Mouse (Mus musculus) monocyte, adult 5-6 weeks (primary cell): Measurements from ENCODE around the gene Cand2. TPM values are rescaled to one million over a fixed set of nuclear protein-coding genes. Genes with fewer than 3 reads are reported as not detected.

Experiments used
- ATAC-seq: fragments of 153-309, 156-312 bp; replicated peaks from 2 replicates; pipeline ENCODE4 v1.8.0; 2017; ENCODE audit warnings: mild to moderate bottlenecking; ENCODE audit not compliant: low TSS enrichment, insufficient number of reproducible peaks, severe bottlenecking, poor library complexity, low FRiP score
- total RNA-seq: library from RNA; stranded (forward); fragments of 200-1000, 200-491, 200-594 nt; gene quantifications from 3 replicates; pipeline ENCODE4 v1.2.3, GENCODE M21; 2017

Gene Cand2
- total RNA-seq, 1 experiment from 2014 or later: 0.19 TPM

DNA sequence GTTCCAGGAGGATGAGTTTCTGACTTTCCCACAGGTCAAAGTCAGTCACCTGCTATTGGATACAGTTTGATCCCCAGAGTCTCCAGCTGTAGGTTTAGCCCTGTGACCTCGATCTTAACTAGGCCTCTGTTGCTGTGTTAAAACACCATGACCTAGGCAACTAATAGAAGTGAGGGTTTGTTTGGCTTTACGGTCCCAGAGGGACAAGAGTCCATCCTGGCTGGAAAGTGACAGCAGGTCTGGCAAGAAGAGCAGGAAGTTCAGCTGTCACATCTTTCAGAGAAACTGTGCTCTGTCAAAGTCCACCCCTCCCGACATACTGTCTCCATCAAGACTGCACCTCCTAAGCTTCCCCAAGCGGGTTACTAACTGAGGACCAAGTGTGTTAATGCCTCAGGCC lies 3.5 kb upstream of the Cand2 start:
- ATAC-seq: no peak

DNA sequence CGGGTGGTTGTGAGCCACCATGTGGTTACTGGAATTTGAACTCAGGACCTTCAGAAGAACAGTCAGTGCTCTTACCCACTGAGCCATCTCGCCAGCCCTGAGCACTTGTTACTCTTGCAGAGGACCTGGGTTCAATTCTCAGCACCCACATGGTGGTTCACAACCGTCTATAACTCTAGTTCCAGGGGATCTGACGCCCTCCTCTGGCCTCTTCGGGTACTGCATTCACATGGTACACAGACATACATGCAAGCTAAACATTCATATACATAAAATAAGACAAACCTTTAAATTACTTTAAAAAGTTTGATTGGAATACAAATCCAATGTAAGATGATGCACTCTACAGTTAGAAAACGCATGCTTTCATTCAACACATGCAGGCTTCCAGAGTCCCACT lies 2.1 kb upstream of the Cand2 start:
- no peak for ATAC-seq

DNA sequence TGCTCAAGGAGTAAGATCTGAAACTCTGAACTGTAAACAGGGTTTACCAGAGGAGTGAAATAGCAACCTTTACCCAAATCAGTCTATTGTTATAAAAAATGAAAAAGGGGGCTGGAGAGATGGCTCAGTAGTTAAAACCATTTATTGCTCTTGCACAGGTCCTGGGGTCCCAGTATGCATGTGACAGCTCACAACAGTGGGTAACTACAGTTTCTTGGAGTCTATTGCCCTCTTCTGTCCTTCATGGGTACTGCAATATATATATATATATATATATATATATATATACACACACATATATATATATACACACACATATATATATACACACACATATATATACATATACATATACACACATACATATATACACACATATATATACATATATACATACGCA lies 1.7 kb upstream of the Cand2 start:
- ATAC-seq: no peak

DNA sequence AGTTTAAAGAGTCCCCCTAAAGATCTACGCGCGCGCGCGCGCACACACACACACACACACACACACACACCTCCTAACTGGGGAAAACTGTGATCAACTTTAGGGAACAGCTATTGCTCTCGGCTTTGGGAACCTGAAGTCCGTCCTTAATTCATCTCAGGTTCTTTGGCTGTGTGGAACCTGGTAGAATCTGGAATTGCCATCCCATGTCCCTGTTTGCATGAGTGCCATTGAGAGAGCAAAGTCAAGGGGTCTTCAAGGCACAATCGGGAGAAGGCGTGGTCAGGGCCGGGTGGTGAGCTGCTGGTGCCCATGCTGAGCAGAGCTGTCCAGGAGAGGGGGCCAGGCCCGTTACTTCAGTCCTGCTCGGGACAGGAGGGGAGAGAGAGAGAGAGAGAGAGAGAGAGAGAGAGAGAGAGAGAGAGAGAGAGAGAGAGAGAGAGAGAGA lies 348 bp upstream of the Cand2 start:
- no peak for ATAC-seq

DNA sequence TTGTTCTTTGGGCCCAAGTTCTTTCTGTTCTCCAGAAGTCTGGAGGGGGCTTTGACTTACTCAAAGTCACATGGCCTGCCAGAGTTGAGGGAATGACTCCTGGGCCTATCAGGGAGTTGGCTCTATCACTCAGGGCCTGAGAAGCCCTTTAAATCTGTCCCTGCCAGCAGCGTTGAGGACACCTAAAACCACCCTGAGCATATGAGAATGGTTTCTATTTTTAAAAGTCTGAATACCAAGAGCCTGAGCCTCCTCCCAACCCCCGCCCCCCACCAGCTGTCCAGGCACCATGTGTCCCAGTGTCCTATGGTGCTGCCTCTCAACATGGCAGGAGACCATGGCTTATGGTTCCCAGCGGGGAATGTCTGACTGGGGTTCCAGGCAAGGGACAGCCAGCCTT lies 1.5 kb downstream of the Cand2 start:
- ATAC-seq: no peak

DNA sequence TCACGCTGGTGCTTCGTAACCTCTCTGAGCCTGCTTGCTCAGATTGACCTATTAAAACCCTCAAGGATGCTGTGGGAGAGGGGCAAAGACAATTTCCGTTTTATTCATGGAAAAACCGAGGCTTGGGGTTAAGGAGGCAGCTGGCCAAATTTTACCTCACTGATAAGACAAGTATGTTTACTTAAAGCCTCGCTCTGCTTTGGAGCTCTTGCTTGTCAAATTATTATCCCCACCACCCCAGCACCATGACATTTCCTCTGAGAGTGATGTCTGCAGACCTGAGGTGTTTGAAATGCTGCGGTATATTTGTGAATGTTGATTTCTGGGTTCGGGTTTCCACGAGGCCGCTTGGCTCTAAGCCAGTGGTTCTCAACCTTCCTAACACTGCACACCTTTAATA lies 2.0 kb downstream of the Cand2 start:
- ATAC-seq: no peak

DNA sequence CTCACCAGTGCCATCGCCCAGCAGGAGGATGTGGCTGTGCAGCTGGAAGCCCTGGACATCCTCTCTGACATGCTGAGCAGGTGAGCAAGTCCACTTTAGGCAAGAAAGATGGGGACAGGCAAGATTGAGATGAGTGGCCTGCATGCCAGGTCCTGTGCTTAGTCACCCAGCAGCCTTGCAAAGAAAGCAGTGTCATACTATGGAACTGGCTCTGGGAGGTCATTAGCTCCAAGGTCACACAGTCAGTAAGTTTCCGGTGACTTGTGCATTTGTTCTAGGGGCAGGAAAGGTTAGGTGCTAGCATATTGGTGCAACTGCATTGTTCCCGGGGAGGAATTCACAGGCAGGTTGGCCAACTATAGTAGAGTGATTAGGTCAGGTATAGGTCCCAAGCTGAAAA lies 8.4 kb downstream of the Cand2 start:
- no peak for ATAC-seq

DNA sequence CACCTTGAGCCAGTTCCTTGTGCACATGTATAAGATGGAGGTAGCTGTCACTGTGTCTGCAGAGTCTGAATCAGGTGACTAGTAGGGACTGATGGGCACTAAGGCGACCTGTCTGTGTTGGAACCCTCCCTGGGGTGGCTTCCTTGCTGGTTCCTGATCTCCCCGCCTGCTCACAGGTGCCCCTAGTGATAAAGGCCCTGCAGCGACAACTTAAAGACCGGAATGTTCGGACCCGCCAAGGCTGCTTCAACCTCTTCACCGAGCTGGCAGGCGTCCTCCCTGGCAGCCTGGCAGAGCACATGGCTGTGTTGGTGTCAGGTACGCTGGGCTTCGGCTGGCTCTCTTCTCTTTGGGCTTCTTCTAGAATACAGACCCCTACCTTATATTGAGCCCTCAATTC lies 16.7 kb downstream of the Cand2 start:
- no peak for ATAC-seq

DNA sequence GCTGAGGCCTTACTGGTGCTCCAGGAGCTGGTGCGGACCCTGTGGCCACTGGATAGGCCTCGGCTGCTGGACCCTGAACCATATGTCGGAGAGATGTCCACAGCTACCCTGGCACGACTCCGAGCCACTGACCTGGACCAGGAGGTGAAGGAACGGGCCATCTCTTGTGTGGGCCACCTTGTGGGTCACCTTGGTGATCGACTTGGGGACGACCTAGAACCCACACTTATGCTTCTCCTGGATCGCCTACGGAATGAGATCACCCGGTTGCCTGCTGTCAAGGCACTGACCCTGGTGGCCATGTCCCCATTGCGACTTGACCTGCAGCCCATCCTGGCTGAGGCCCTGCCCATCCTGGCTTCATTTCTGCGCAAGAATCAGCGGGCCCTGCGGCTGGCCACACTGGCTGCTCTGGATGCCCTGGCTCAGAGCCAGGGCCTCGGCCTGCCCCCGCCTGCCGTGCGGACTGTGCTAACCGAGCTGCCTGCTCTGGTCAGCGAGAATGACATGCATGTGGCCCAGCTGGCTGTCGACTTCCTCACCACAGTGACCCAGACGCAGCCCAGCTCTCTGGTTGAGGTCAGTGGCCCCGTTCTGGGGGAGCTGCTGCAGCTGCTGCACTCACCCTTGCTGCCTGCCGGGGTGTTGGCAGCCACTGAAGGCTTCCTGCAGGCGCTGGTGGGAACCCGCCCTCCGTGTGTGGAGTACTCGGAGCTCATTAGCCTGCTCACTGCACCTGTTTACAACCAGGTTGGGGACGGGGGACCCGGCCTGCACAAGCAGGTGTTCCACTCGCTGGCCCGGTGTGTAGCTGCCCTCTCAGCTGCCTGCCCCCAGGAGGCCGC lies 17.7 kb downstream of the Cand2 start:
- ATAC-seq: no peak; the same call in 1 of the 2 replicates

DNA sequence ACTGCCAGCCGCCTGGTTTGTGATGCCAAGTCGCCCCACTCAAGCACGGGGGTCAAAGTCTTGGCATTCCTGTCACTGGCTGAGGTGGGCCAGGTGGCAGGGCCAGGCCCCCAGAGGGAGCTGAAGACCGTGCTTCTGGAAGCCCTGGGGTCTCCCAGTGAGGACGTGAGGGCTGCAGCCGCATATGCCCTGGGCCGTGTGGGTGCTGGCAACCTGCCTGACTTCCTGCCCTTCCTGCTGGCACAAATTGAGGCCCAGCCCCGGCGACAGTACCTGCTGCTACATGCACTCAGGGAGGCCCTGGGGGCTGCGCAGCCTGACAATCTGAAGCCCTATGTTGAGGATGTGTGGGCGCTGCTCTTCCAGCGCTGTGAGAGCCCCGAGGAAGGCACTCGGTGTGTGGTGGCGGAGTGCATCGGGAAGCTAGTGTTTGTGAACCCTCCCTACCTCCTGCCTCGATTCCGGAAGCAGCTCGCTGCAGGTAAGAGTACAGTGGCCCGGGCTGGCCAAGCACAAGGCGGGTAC lies 18.4 kb downstream of the Cand2 start:
- no peak for ATAC-seq

DNA sequence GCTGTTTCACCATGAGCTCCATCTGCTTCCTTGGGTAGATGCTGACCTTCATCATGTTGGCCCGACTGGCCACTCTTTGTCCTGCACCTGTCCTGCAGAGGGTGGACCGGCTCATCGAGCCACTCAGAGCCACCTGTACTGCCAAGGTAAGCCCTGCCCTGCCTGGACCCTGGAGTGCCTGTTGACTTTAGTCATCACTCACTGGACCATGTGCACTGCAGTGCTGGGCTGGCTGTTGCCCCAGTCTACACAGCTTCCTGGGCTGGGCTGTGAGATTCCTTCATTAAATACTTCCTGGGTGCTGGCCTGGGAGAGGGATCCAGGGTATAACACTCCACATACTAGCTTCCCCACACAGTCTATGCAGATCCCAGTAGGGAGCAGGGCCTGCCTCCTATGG lies 27.5 kb downstream of the Cand2 start:
- no peak; the same call in 1 of the 2 replicates for ATAC-seq

DNA sequence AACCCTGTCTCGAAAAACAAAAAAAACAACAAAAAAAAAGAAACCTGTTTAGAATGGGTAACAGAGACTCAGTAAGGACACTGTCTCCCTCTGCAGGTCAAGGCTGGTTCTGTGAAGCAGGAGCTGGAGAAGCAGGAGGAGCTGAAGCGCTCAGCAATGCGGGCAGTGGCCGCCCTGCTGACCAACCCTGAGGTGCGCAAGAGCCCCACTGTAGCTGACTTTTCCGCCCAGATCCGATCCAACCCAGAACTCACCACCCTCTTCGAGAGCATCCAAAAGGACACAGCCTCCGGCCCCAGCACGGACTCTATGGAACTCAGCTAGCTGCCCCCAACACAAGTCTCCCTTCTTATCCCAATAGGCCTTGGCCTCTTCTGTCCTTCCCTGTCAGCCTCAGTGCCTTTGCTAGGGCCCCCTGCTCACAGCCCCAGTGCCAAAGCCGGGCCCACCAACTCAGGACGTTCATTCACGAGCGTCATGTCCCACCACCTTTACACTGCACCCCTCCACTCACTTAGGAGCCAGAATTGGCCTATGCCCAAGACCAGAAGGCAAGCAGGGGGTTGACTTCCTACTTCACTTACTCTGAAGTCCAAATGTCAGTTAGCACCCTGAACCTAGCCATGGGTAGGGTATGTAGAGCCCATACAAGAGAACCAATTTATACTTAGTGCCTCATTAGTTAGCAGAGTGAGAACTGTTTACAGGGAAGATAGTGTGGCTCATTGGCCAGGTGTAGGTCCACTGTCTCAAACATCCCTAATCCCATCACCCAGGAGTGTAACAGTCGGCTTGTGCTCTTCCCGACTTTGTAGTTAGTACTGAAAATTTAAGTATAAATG lies 29.4 kb downstream of the Cand2 start:
- no peak for ATAC-seq

DNA sequence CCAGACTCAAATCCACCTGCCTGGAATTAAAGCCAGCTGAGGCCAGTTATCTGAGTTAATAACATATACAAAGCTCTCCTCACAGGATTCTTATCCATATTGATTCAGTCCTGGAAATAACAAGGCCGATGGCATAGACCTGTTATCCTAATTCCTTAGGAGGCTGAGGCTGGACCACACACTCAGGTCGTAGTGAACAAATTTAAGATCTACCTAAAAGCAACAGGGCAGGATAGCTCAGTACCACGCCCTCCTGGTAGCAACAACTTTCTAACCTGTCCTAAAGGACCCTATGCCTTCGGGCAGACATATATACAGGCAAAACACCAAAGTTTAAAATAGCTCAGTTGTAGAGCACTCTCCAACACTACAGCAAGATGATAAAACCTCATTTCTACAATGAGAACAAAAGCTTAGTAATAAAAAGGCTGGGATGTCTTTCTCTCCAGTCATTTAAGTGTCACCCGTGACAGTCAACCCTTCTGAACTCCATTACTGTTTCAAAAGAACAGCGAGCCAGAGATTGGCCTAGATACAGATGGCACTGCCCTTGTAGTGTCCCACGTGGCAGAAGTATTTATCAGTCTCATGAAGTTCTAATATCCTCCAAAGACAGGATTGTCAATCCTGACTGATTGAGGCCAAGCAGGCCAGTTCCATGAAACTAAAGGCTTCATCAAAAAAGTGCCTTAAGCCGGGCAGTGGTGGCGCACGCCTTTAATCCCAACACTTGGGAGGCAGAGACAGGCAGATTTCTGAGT lies 30.3 kb downstream of the Cand2 start:
- ATAC-seq: no peak

DNA sequence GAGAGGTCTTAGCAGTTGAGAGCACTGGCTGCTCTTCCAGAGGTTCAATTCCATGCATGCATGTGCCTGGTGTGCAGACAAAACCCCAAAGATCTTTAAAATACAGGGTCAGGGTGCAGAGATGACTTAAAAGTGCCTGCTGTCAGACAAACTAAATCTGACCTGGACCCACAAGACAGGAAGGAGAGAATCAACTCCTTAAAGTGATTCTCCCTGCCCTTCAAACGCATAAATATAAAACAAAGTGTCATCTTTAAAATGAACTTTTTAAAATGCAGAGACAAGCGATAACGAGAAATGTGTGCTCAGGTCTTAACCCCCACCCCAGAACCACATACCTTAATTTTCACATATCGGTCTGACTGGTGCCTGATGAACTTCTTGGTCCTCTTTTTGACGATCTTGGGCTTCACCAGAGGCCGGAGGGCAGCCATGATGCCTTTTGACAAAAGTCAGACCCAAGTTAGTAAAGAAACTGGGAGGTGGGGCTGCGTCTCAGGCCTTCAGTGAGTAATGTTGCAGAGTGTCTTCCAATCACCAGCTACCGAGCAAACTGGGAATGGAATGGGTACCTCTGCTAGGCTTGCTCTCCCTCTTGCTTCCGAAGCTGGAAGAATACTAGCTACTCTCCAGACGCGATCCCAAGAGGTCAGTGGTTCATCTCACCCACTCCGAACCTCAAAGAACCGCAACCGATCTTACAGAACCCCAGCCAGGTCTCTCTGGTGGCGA lies 33.3 kb downstream of the Cand2 start:
- no peak for ATAC-seq

DNA sequence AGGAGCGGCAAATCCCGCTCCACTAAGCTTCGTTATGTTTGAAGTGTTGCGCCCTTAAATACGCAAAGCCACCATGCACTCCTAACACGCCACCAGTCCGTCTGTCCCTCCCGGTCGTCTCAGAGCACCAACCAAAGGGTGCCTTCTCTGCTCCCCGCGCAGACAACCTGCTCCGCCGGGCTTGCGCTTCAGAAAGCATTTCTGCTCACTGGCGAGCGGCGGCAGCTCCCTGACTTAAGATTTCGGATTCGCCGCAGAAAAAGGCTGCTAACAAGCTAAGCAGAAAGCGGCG lies 33.8 kb downstream of the Cand2 start:
- ATAC-seq: no peak

DNA sequence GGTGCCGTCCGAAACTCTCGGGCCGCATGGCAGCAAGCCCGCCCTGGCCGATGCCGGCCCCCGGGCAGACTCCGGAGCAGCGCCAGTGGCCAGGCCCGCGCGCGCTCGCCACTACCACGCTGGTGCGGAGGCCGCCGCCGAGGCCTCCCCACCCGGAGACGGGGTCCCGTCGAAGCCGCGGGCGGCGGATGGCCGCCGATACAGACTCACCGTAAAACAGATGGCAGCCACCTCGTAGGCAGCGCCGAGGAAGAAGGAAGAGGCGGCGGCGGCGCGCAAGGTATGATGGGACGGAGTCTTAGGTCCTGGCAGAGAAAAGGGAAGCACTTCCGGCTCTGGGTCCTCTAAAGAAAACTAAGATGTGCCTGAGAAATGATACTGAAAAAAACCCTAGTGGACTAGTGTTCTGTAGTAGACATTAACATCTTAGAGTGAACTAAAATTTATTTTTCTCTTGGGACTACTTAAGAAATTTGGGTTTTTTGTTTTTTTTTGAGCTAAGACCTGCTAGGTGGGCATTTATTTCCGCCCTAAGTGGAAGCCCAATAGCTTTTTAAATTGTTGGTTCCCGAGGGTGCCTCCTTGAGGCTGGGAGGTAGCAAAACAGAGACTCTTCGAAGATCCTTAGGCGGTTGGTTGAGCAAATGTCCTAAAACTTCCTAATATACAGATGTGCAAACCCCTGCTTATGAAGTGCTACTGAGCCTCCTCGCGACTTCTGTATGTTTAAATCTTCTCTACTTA lies 34.3 kb downstream of the Cand2 start, which contains the start of gene Rpl32:
Rpl32 (minus strand) TSS at position 260 of the 744 bp plus-strand sequence.
- ATAC-seq: peak; percentile 84

DNA sequence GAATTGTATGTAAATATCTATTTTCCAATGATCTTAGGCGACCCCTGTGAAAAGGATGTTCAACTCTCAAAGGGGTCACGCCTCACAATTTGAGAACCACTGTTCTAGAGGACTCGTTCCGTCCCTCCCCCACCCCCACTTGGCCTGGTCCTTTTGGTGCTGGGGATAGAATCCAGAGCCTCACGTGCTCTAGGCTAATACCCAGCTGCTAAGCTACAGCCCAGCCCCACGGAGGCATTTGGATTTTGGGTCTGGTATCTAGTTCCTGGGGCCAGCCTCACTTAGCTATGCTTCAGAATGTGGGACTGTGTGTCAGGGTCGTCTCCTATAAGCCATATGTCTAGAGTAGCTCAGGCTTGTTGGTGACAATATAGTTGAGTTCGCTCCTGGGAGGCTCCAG lies 37.3 kb downstream of the Cand2 start:
- ATAC-seq: no peak

DNA sequence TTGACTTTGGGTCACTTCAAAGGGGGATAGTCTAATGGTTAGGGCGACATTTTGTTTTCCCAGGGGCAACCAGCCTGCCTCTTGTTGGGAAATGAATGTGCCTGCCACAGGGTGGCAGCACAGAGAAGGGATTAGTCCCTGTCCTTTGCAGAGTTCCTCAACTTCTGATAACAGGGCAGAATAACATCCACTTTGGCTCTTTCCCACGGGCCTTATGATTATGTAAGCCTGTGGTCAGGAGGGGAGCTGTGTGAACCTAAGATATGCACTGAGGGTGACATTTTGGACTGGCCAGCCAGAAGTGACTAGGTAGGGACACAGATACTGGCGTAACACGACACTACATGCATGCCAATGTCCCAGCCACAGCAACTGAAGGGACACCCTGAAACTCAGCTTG lies 39.8 kb downstream of the Cand2 start:
- ATAC-seq: peak; percentile 71
